Mouse (Mus musculus) myocyte (in vitro differentiated cells): Measurements from ENCODE around the gene Spty2d1. TPM values are rescaled to one million over a fixed set of nuclear protein-coding genes. Genes with fewer than 3 reads are reported as not detected.
A peak's percentile ranks its signal among the peaks of the same experiment; 100 is the strongest.

Experiments
- H3K27me3 ChIP-seq: one replicate; pipeline ENCODE4 v1.6.1; 2011; ENCODE audit not compliant: control insufficient read depth, insufficient read depth, insufficient read length
- H3K36me3 ChIP-seq: one replicate; pipeline ENCODE4 v1.6.1; 2011; ENCODE audit not compliant: control insufficient read depth, insufficient read depth
- H3K4me2 ChIP-seq: one replicate; pipeline ENCODE4 v1.6.1; 2011; ENCODE audit warnings: low read depth, control low read depth
- H3K4me3 ChIP-seq: one replicate; pipeline ENCODE4 v1.5.1; 2011; ENCODE audit warnings: mild to moderate bottlenecking, control low read depth, moderate library complexity
- H3K79me2 ChIP-seq: one replicate; pipeline ENCODE4 v1.6.1; 2011; ENCODE audit not compliant: control insufficient read depth, insufficient read depth
- H3ac ChIP-seq: one replicate; pipeline ENCODE4 v1.6.1; 2011; ENCODE audit not compliant: control insufficient read depth, insufficient read length
- CEBPB ChIP-seq: IDR thresholded peaks from 2 replicates; pipeline ENCODE4 v1.6.1; 2011; ENCODE audit warnings: mild to moderate bottlenecking, moderate library complexity; ENCODE audit not compliant: poor library complexity, insufficient read depth, severe bottlenecking
- E2F4 ChIP-seq: IDR thresholded peaks from one replicate; pipeline ENCODE4 v1.6.1; 2011; ENCODE audit warnings: mild to moderate bottlenecking, control low read depth, moderate library complexity; ENCODE audit not compliant: insufficient read depth
- MAX ChIP-seq: IDR thresholded peaks from one replicate; pipeline ENCODE4 v1.6.1; 2011; ENCODE audit warnings: low read depth, mild to moderate bottlenecking, control low read depth
- MYOD1 ChIP-seq, 3 experiments: IDR thresholded peaks; one replicate each; pipeline ENCODE4 v1.6.1; 2011; ENCODE audit warnings: control low read depth in 2 of 3, low read depth in 2 of 3, mild to moderate bottlenecking in 2 of 3, moderate library complexity in 1 of 3; ENCODE audit not compliant: insufficient read length in 2 of 3, control insufficient read depth in 1 of 3
- MYOG ChIP-seq, 3 experiments: IDR thresholded peaks; one replicate each; pipeline ENCODE4 v1.6.1; 2011; ENCODE audit warnings: control low read depth in 2 of 3, low read depth in 2 of 3, mild to moderate bottlenecking in 2 of 3; ENCODE audit not compliant: insufficient read length in 2 of 3, control insufficient read depth in 1 of 3, insufficient read depth in 1 of 3
- POLR2A ChIP-seq: IDR thresholded peaks from one replicate; pipeline ENCODE4 v1.6.1; 2011; ENCODE audit warnings: low read depth, mild to moderate bottlenecking, control low read depth, moderate library complexity; ENCODE audit not compliant: insufficient read length
- POLR2AphosphoS2 ChIP-seq: IDR thresholded peaks from one replicate; pipeline ENCODE4 v1.6.1; 2011; ENCODE audit warnings: low read depth, control low read depth; ENCODE audit not compliant: insufficient read length
- REST ChIP-seq: IDR thresholded peaks from one replicate; pipeline ENCODE4 v1.6.1; 2011; ENCODE audit warnings: mild to moderate bottlenecking, control low read depth, moderate library complexity; ENCODE audit not compliant: insufficient read depth, insufficient read length
- SRF ChIP-seq: IDR thresholded peaks from one replicate; pipeline ENCODE4 v1.6.1; 2011; ENCODE audit warnings: low read depth; ENCODE audit not compliant: control insufficient read depth, insufficient read length
- TCF12 ChIP-seq: IDR thresholded peaks from one replicate; pipeline ENCODE4 v1.6.1; 2011; ENCODE audit warnings: mild to moderate bottlenecking, control low read depth; ENCODE audit not compliant: poor library complexity, insufficient read depth, severe bottlenecking
- TCF3 ChIP-seq: IDR thresholded peaks from one replicate; pipeline ENCODE4 v1.6.1; 2011; ENCODE audit warnings: low read depth, control low read depth; ENCODE audit not compliant: insufficient read length
- USF1 ChIP-seq: IDR thresholded peaks from one replicate; pipeline ENCODE4 v1.6.1; 2011; ENCODE audit warnings: low read depth, mild to moderate bottlenecking, control low read depth, moderate library complexity
- polyA plus RNA-seq: library from polyadenylated mRNA; unstranded; fragments of >200 nt; fragmentation: generic; extraction: Trizol; gene quantifications from one replicate; pipeline ENCODE4 v1.2.1, GENCODE M21; 2012; ENCODE audit warnings: missing spikeins

Gene Spty2d1
- polyA plus RNA-seq, 1 experiment, result 12.0 TPM

DNA sequence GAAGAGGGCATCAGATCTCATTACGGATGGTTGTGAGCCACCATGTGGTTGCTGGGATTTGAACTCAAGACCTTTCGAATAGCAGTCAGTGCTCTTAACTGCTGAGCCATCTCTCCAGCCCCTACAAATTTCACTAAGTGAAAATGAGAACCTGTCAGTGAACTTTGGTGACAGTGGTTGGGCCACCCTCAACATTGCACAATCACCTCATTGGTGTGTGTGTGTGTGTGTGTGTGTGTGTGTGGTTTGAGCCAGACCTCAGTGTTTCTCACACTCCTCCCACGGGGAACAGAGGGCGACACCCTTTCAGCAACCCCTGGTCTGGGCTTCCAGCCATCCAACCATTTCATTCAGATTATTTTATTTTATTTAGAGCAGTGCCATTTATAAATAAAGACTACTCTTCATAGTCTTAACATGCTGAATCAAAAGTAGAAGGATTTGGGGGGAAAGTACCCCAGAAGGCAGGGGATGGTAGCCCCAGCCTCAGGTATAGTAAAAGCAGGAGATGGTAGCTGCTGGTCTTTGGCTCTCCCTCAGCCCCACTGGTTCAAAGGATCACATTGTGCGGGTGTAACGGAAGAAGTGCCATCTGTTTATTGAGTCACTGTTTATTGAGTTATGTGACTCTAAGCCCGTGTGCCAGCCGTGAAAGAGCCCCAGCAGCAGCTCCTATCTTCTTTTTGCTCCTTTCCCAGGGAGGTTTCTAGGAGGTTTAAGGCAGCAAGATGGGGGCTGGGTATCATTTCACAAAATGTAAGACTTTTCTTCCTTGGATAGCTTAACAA lies 22.3 kb downstream of the Spty2d1 start:
- no peaks in the 10 kb centered on the region for H3K27me3 ChIP-seq
- no peak overlapping the region for H3ac ChIP-seq
- no peak overlapping the region for H3K4me3 ChIP-seq
- no peaks in the 10 kb centered on the region for H3K79me2 ChIP-seq
- peaks cover 3% of the 10 kb centered on the region for H3K36me3 ChIP-seq
- H3K4me2 ChIP-seq, result peak overlapping the region; percentile 43
- no peak for TF ChIP-seq REST
- no peak for TF ChIP-seq SRF
- no peak for TF ChIP-seq TCF12
- no peak for TF ChIP-seq POLR2AphosphoS2
- no peak for TF ChIP-seq TCF3
- TF ChIP-seq POLR2A, result no peak
- TF ChIP-seq MAX, result no peak
- TF ChIP-seq MYOD1 (IDR thresholded peaks at IDR 0.05; ENCODE audit: control insufficient read depth in 1 of 3, insufficient read length in 2 of 3, low read depth in 2 of 3), result peak in 1 of 3 experiments; percentile 64
- no peak for TF ChIP-seq E2F4
- TF ChIP-seq MYOG (IDR thresholded peaks at IDR 0.05; ENCODE audit: control insufficient read depth in 1 of 3, insufficient read depth in 1 of 3, insufficient read length in 2 of 3, low read depth in 2 of 3), result peak in 1 of 3 experiments; percentile 31
- peak; percentile 94 for TF ChIP-seq CEBPB
- no peak for TF ChIP-seq USF1

DNA sequence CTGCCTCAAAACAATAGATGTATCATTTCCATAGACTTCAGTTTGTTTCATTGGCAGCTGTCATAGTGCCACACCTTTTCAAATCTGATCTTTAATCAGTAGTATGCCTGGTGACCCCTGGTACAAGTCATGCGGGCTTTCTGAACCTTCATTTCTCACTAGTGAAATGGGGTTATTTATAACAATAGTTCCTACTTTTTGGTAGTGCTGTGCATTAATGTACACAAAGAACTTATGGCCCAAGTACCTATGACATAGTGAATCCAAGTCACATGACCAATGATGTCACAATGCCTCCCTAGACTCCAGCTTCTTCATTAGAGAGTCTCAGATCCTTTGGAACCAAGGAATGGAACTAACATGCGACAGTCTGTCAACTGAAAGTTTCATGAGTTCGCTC lies 24.9 kb downstream of the Spty2d1 start, which contains the start of gene Gm9999:
Gene Gm9999 (plus strand): TSS at position 301 of the 400 bp plus-strand sequence.
- TF ChIP-seq POLR2A (no peak), CEBPB (no peak), TCF12 (no peak), MYOG (IDR thresholded peaks at IDR 0.05; ENCODE audit: control insufficient read depth in 1 of 3, insufficient read depth in 1 of 3, insufficient read length in 2 of 3, low read depth in 2 of 3) (no peak), POLR2AphosphoS2 (no peak), MYOD1 (IDR thresholded peaks at IDR 0.05; ENCODE audit: control insufficient read depth in 1 of 3, insufficient read length in 2 of 3, low read depth in 2 of 3) (no peak)
- no peaks in the 10 kb centered on the region for H3K79me2 ChIP-seq
- no peaks in the 10 kb centered on the region for H3K36me3 ChIP-seq
- no peak within 1 kb of the TSS for H3ac ChIP-seq
- H3K27me3 ChIP-seq, result no peaks in the 10 kb centered on the region
- no peak within 1 kb of the TSS for H3K4me3 ChIP-seq
- H3K4me2 ChIP-seq, result no peak within 1 kb of the TSS

DNA sequence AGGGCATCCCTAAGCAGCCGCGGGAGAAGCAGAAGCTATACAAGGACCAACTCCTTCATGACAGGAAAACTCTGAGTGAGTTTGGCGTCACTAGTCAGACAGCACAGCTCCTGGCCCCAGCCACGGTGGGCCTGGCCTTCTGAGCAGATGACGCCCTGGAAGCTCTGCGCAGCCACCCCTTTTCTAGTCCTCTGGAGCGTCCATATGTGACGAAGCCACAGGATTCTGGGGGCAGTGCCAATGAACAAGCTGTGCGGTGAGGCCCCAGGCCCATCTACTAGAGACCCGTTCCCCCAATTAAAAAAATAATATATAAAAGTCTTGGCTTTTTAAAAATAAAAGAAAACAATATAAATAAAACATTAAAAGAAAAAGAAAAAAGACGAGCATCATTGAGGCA lies 32.8 kb downstream of the Spty2d1 start:
- no peaks in the 10 kb centered on the region for H3K27me3 ChIP-seq
- H3K36me3 ChIP-seq, result no peaks in the 10 kb centered on the region
- no peak overlapping the region for H3ac ChIP-seq
- no peak overlapping the region for H3K4me2 ChIP-seq
- no peaks in the 10 kb centered on the region for H3K79me2 ChIP-seq
- no peak overlapping the region for H3K4me3 ChIP-seq
- TF ChIP-seq USF1 (no peak), POLR2AphosphoS2 (no peak), MYOD1 (IDR thresholded peaks at IDR 0.05; ENCODE audit: control insufficient read depth in 1 of 3, insufficient read length in 2 of 3, low read depth in 2 of 3) (no peak), SRF (no peak), POLR2A (no peak), MYOG (IDR thresholded peaks at IDR 0.05; ENCODE audit: control insufficient read depth in 1 of 3, insufficient read depth in 1 of 3, insufficient read length in 2 of 3, low read depth in 2 of 3) (no peak)

DNA sequence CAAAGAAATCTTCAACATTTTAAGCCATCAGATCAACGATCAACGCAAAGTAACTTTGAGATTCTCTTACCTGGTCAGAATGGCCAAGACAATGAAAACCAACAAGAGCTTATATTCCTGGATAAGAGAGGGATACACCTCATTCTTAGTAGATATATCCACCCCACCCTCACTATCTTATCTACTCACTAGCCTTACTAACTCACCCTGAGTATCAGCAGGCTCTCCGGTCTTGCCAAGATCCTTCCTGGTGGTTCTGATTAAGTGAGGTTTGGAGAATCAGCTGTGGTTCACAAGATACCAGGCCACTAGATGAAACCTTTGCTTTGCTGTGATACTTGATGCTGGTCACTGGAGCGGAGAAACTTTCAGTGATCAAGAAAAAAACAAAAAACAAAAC lies 33.6 kb downstream of the Spty2d1 start:
- TF ChIP-seq MYOG (IDR thresholded peaks at IDR 0.05; ENCODE audit: control insufficient read depth in 1 of 3, insufficient read depth in 1 of 3, insufficient read length in 2 of 3, low read depth in 2 of 3) (no peak), USF1 (no peak), MYOD1 (IDR thresholded peaks at IDR 0.05; ENCODE audit: control insufficient read depth in 1 of 3, insufficient read length in 2 of 3, low read depth in 2 of 3) (no peak), CEBPB (no peak), REST (no peak), MAX (no peak), TCF3 (no peak), TCF12 (no peak)
- no peak overlapping the region for H3K4me2 ChIP-seq
- no peaks in the 10 kb centered on the region for H3K79me2 ChIP-seq
- H3K27me3 ChIP-seq, result no peaks in the 10 kb centered on the region
- no peaks in the 10 kb centered on the region for H3K36me3 ChIP-seq
- no peak overlapping the region for H3K4me3 ChIP-seq
- H3ac ChIP-seq, result no peak overlapping the region

- Histone ChIP-seq H3ac (no peak overlapping the region), H3K4me2 (no peak overlapping the region), H3K4me3 (no peak overlapping the region), H3K27me3 (no peaks in the 10 kb centered on the region), H3K79me2 (no peaks in the 10 kb centered on the region), H3K36me3 (no peaks in the 10 kb centered on the region)
- TF ChIP-seq MYOD1 (IDR thresholded peaks at IDR 0.05; ENCODE audit: control insufficient read depth in 1 of 3, insufficient read length in 2 of 3, low read depth in 2 of 3) (no peak), TCF12 (no peak), POLR2AphosphoS2 (no peak), POLR2A (no peak), USF1 (no peak), MYOG (IDR thresholded peaks at IDR 0.05; ENCODE audit: control insufficient read depth in 1 of 3, insufficient read depth in 1 of 3, insufficient read length in 2 of 3, low read depth in 2 of 3) (no peak), CEBPB (no peak), REST (no peak), MAX (no peak), E2F4 (no peak), TCF3 (no peak), SRF (no peak)
Measured at GRCm38 (mm10) chr7:46969898-46970297, 38.3 kb downstream of the Spty2d1 start.
